22 mouse cellular contexts compared by ENCODE assay signal in the genomic region with DNA sequence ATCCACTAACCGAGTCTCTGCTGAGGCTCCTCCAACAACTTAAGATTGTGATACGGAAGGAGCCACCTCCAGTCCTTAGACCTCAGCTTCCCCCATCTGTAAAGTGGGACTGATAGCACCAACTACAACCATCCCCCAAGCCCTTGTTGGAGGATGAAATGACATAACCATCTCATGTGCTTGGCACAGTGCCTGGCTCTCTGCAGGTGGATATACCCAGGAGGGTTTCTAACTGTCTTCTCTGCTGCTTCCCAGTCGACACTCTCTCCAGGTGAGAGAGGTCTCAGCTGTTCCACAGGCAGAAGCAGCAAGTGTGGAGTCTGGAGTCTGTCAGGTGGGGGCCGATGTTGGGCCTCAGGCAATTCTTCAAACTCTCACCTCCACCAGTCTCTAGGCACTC. TPM values are rescaled to one million over a fixed set of nuclear protein-coding genes. Genes with fewer than 3 reads are reported as not detected.
DNase-seq lines count a peak whose midpoint lies in the region; ATAC-seq and TF ChIP-seq lines count a peak whose summit lies in the region.
"Had no signal": no experiment of that assay in that cellular context is flagged by ENCODE, and none has a peak within 500 bp of the region (broad histone marks: within the 10 kb centered on the region; RNA-seq: fewer than 3 reads in every experiment).

No protein-coding gene starts in this region.

- 56% methylated on average over 4 of the region's 4 CpGs for WGBS in liver, embryonic 11.5 days
- 34% methylated on average over 4 of the region's 4 CpGs for WGBS in liver, postnatal 0 days (ENCODE audit: insufficient replicate concordance)

- ATAC-seq in liver, embryonic 11.5 days (replicated peaks; ENCODE audit: low FRiP score): no peak
- ATAC-seq in liver, postnatal 0 days: no peak
- ATAC-seq in common myeloid progenitor, adult 5-6 weeks (replicated peaks; ENCODE audit: low read depth, poor library complexity, severe bottlenecking): 0 out of 2 replicates have a peak, but pooled peaks have one; percentile 16
- ATAC-seq in megakaryocyte progenitor cell, adult 5-6 weeks (replicated peaks; ENCODE audit: poor library complexity): 0 out of 2 replicates have a peak, but pooled peaks have one; percentile 4
- ATAC-seq: inflammation-experienced regulatory T-cells, adult 6 months had no signal

- no peaks in the 10 kb centered on the region for H3K9me3 ChIP-seq in liver, embryonic 11.5 days (ENCODE audit: control insufficient read depth, low read length)
- H3K9me3 ChIP-seq in liver, postnatal 0 days (ENCODE audit: low read length): no peaks in the 10 kb centered on the region
- H3K9me3 ChIP-seq: G1E; heart, embryonic 12.5 days; liver, embryonic 13.5 days had no signal

- H3K4me3 ChIP-seq in liver, embryonic 11.5 days (ENCODE audit: low read depth, low read length): no peak overlapping the region
- H3K4me3 ChIP-seq in liver, postnatal 0 days (ENCODE audit: low read depth, low read length): no peak overlapping the region
- H3K4me3 ChIP-seq: heart, embryonic 12.5 days; liver, embryonic 13.5 days had no signal

- intact Hi-C loops in heart, postnatal 14 days (cut with DNase I): no loop called here

- H3K4me1 ChIP-seq in liver, embryonic 11.5 days (replicated peaks; ENCODE audit: control insufficient read depth, insufficient read depth, low read length): no peaks in the 10 kb centered on the region
- no peaks in the 10 kb centered on the region for H3K4me1 ChIP-seq in liver, postnatal 0 days (ENCODE audit: insufficient read depth)

- H3K4me2 ChIP-seq in liver, embryonic 11.5 days: no peak overlapping the region
- no peak overlapping the region for H3K4me2 ChIP-seq in liver, postnatal 0 days (ENCODE audit: low read depth, low read length)
- H3K4me2 ChIP-seq: heart, embryonic 12.5 days; hindbrain, embryonic 14.5 days; liver, embryonic 13.5 days; midbrain, embryonic 11.5 days had no signal

- no peaks in the 10 kb centered on the region for H3K36me3 ChIP-seq in liver, embryonic 11.5 days (ENCODE audit: control insufficient read depth, insufficient read depth, low read length)
- H3K36me3 ChIP-seq in liver, postnatal 0 days (replicated peaks; ENCODE audit: insufficient read depth, low read length): no peaks in the 10 kb centered on the region
- H3K36me3 ChIP-seq: liver, embryonic 13.5 days had no signal

- DNase-seq in heart, postnatal 4 days: peak; percentile 5
- DNase-seq in heart, postnatal 14 days: no peak
- peak; percentile 29 for DNase-seq in liver, embryonic 11.5 days (ENCODE audit: low spot score)
- DNase-seq in liver, postnatal 0 days: no peak
- no peak for DNase-seq in cerebellum, adult 18-20 months
- DNase-seq: adrenal gland, adult 8-10 months; B cell, adult 2 months; cerebellum, adult 8-10 months; heart, postnatal 10 days; left cerebral cortex, postnatal 4 days; liver, embryonic 13.5 days had no signal

- no peak overlapping the region for H3K27ac ChIP-seq in liver, embryonic 11.5 days (ENCODE audit: low read depth, low read length)
- no peak overlapping the region for H3K27ac ChIP-seq in liver, postnatal 0 days (ENCODE audit: low read depth)
- H3K27ac ChIP-seq: hindbrain, embryonic 14.5 days; kidney, postnatal 0 days; liver, embryonic 13.5 days; macrophage had no signal

- H3K27me3 ChIP-seq in liver, embryonic 11.5 days (replicated peaks; ENCODE audit: control insufficient read depth, insufficient read depth, low read length): no peaks in the 10 kb centered on the region
- no peaks in the 10 kb centered on the region for H3K27me3 ChIP-seq in liver, postnatal 0 days (ENCODE audit: insufficient read depth, low read length)
- H3K27me3 ChIP-seq: CH12.LX; heart, embryonic 12.5 days; liver, embryonic 13.5 days had no signal

- TF ChIP-seq EP300 in liver, postnatal 0 days (IDR thresholded peaks at IDR 0.05; ENCODE audit: low read depth): no peak

- no peak overlapping the region for H3K9ac ChIP-seq in liver, embryonic 11.5 days (ENCODE audit: low read depth, low read length)
- H3K9ac ChIP-seq in liver, postnatal 0 days (replicated peaks): no peak overlapping the region
- H3K9ac ChIP-seq: heart, embryonic 12.5 days; hindbrain, embryonic 14.5 days; liver, embryonic 13.5 days had no signal

- no peak for TF ChIP-seq CTCF in liver, postnatal 0 days (IDR thresholded peaks at IDR 0.05; ENCODE audit: low read depth)

RNA-seq across cellular contexts. Expression of a gene that starts 11.2 kb away (rescaled TPM):
- total RNA-seq in heart, postnatal 4 days (2021): 1 to 10 TPM in 1 of 2 experiments, under 1 TPM in 1; 0.65 to 1.5 TPM
- 1 to 10 TPM; 1.8 to 2.3 TPM for total RNA-seq in heart, postnatal 14 days (2021)
- 1.1 and 2.0 TPM in 2 replicates for polyA plus RNA-seq in liver, embryonic 11.5 days (2014; fragmentation: Nextera tagmentation; extraction: Ambion mirVana)
- polyA plus RNA-seq in liver, postnatal 0 days (2015; fragmentation: Nextera tagmentation; extraction: Ambion mirVana): 0.60 and 0.72 TPM in 2 replicates
- total RNA-seq in common myeloid progenitor, adult 5-6 weeks (2017): 0.15 and 0.37 TPM in 2 replicates
- total RNA-seq in megakaryocyte progenitor cell, adult 5-6 weeks (2015): not detected in 2 replicates
- total RNA-seq in megakaryocyte progenitor cell, adult 5-6 weeks (2017): not detected in 2 replicates
- total RNA-seq: G1E; granulocyte monocyte progenitor cell, adult 5-6 weeks had no signal
- polyA plus RNA-seq: G1E, macrophage had no signal

RNA-seq across cellular contexts. Expression of a gene that starts 42.9 kb away (rescaled TPM):
- 10 to 100 TPM; 74.9 to 78.5 TPM for total RNA-seq in heart, postnatal 4 days (2021)
- 10 to 100 TPM; 65.9 to 70.4 TPM for total RNA-seq in heart, postnatal 14 days (2021)
- polyA plus RNA-seq in liver, embryonic 11.5 days (2014; fragmentation: Nextera tagmentation; extraction: Ambion mirVana): 78.9 and 81.2 TPM in 2 replicates
- polyA plus RNA-seq in liver, postnatal 0 days (2015; fragmentation: Nextera tagmentation; extraction: Ambion mirVana): 52.5 and 54.5 TPM in 2 replicates
- total RNA-seq in common myeloid progenitor, adult 5-6 weeks (2017): 70.3 and 84.2 TPM in 2 replicates
- 60.1 and 76.3 TPM in 2 replicates for total RNA-seq in megakaryocyte progenitor cell, adult 5-6 weeks (2015)
- total RNA-seq in megakaryocyte progenitor cell, adult 5-6 weeks (2017): 91.0 and 99.4 TPM in 2 replicates

RNA-seq across cellular contexts. Expression of a gene that starts 43.8 kb away (rescaled TPM):
- 10 to 100 TPM; 84.1 to 84.7 TPM for total RNA-seq in heart, postnatal 4 days (2021)
- total RNA-seq in heart, postnatal 14 days (2021): 10 to 100 TPM; 66.0 to 67.1 TPM
- 81.6 and 85.7 TPM in 2 replicates for polyA plus RNA-seq in liver, embryonic 11.5 days (2014; fragmentation: Nextera tagmentation; extraction: Ambion mirVana)
- polyA plus RNA-seq in liver, postnatal 0 days (2015; fragmentation: Nextera tagmentation; extraction: Ambion mirVana): 44.8 and 51.0 TPM in 2 replicates
- total RNA-seq in common myeloid progenitor, adult 5-6 weeks (2017): 53.2 and 58.1 TPM in 2 replicates
- 74.1 and 84.7 TPM in 2 replicates for total RNA-seq in megakaryocyte progenitor cell, adult 5-6 weeks (2015)
- total RNA-seq in megakaryocyte progenitor cell, adult 5-6 weeks (2017): 61.0 and 61.8 TPM in 2 replicates

RNA-seq across cellular contexts. Expression of a gene that starts 55.4 kb away (rescaled TPM):
- total RNA-seq in heart, postnatal 4 days (2021): 10 to 100 TPM; 55.1 to 58.6 TPM
- total RNA-seq in heart, postnatal 14 days (2021): 10 to 100 TPM; 46.6 to 50.7 TPM
- 16.2 and 18.8 TPM in 2 replicates for polyA plus RNA-seq in liver, embryonic 11.5 days (2014; fragmentation: Nextera tagmentation; extraction: Ambion mirVana)
- 4.3 and 4.6 TPM in 2 replicates for polyA plus RNA-seq in liver, postnatal 0 days (2015; fragmentation: Nextera tagmentation; extraction: Ambion mirVana)
- 12.2 and 17.0 TPM in 2 replicates for total RNA-seq in common myeloid progenitor, adult 5-6 weeks (2017)
- total RNA-seq in megakaryocyte progenitor cell, adult 5-6 weeks (2015): 18.9 and 24.2 TPM in 2 replicates
- 6.3 and 7.9 TPM in 2 replicates for total RNA-seq in megakaryocyte progenitor cell, adult 5-6 weeks (2017)

Comparison
In these comparisons a context has a peak if more than half of its experiments do, and no peak if none do; other contexts are left out.
1. DNase-seq: peak in heart, postnatal 4 days (single experiment) and liver, embryonic 11.5 days (single experiment); none in heart, postnatal 14 days (0 of 2), liver, postnatal 0 days (single experiment) and cerebellum, adult 18-20 months (0 of 2).
2. ATAC-seq: peak in common myeloid progenitor, adult 5-6 weeks (single experiment) and megakaryocyte progenitor cell, adult 5-6 weeks (single experiment); none in liver, embryonic 11.5 days (single experiment) and liver, postnatal 0 days (single experiment).